Mouse (Mus musculus) naive thymus-derived CD4-positive, alpha-beta T cell, adult 2 months (primary cell): ENCODE results near the gene Col4a1.

ENCODE experiments used
- DNase-seq: peaks from one replicate; pipeline ENCODE4 v3.0.0-alpha.2; 2011; ENCODE audit warnings: low read depth

Gene Col4a1

GRCm38 (mm10) chr8:11230277-11230676 lies 82.3 kb downstream of the Col4a1 start:
- DNase-seq, result no peak

- no peak for DNase-seq
These were observed 85.2 kb downstream of the Col4a1 start for GRCm38 (mm10) chr8:11227421-11227820.

- DNase-seq, result no peak
These were observed 86.8 kb downstream of the Col4a1 start for GRCm38 (mm10) chr8:11225577-11226434.

- DNase-seq, result no peak
These were observed 88.4 kb downstream of the Col4a1 start for GRCm38 (mm10) chr8:11224178-11224577.

- no peak for DNase-seq
These were observed 91.3 kb downstream of the Col4a1 start for GRCm38 (mm10) chr8:11221353-11221752.

GRCm38 (mm10) chr8:11219282-11219681 lies 93.3 kb downstream of the Col4a1 start:
- DNase-seq, result no peak

GRCm38 (mm10) chr8:11215231-11215630 lies 97.4 kb downstream of the Col4a1 start:
- DNase-seq, result peak; percentile 45

GRCm38 (mm10) chr8:11206509-11206908 lies 106.1 kb downstream of the Col4a1 start:
- DNase-seq, result no peak

- no peak for DNase-seq
These were observed 107.1 kb downstream of the Col4a1 start for GRCm38 (mm10) chr8:11205532-11205931.

GRCm38 (mm10) chr8:11203260-11204110 lies 109.1 kb downstream of the Col4a1 start:
- no peak for DNase-seq

- DNase-seq, result no peak
These were observed 114.0 kb downstream of the Col4a1 start for GRCm38 (mm10) chr8:11198650-11199049.

GRCm38 (mm10) chr8:11197988-11198387 lies 114.6 kb downstream of the Col4a1 start:
- no peak for DNase-seq

GRCm38 (mm10) chr8:11197261-11197660 lies 115.4 kb downstream of the Col4a1 start:
- DNase-seq, result no peak

GRCm38 (mm10) chr8:11192719-11193324 lies 119.8 kb downstream of the Col4a1 start:
- no peak for DNase-seq

GRCm38 (mm10) chr8:11187581-11188271 lies 124.9 kb downstream of the Col4a1 start:
- peak; percentile 55 for DNase-seq

- DNase-seq, result no peak
These were observed 126.2 kb downstream of the Col4a1 start for GRCm38 (mm10) chr8:11186456-11186855.

- DNase-seq, result no peak
These were observed 127.0 kb downstream of the Col4a1 start for GRCm38 (mm10) chr8:11185672-11186071.

- no peak for DNase-seq
These were observed 129.0 kb downstream of the Col4a1 start for GRCm38 (mm10) chr8:11183611-11184031.

GRCm38 (mm10) chr8:11182606-11183005 lies 130.0 kb downstream of the Col4a1 start:
- DNase-seq, result no peak

- DNase-seq, result no peak
These were observed 130.5 kb downstream of the Col4a1 start for GRCm38 (mm10) chr8:11182148-11182484.

- no peak for DNase-seq
These were observed 131.0 kb downstream of the Col4a1 start for GRCm38 (mm10) chr8:11181420-11182147.
